Mouse (Mus musculus) kidney, postnatal 4 days (tissue): ENCODE measurements around the gene Otx2.
"Not testable (repeated sequence)": the region's sequence is repeated elsewhere in the genome, so short reads cannot be mapped to it uniquely, and the experiment has no call there.

Experiments
- DNase-seq, 2 experiments: peaks; one replicate each; pipeline ENCODE4 v3.0.0; 2021; ENCODE audit warnings: mixed read lengths in 2 of 2

The Otx2 gene

GRCm38 (mm10) chr14:48653676-48654510 is 19.7 kb downstream of the Otx2 start:
- no peak for DNase-seq

- no peak for DNase-seq
These were observed 20.5 kb downstream of the Otx2 start for GRCm38 (mm10) chr14:48653081-48653480.

- no peak for DNase-seq
These were observed 21.4 kb downstream of the Otx2 start for GRCm38 (mm10) chr14:48652256-48652655.

GRCm38 (mm10) chr14:48651471-48652211 is 22.0 kb downstream of the Otx2 start:
- no peak for DNase-seq

- DNase-seq: no peak
These were observed 31.9 kb downstream of the Otx2 start for GRCm38 (mm10) chr14:48641462-48642395.

GRCm38 (mm10) chr14:48633141-48633540 is 40.5 kb downstream of the Otx2 start:
- no peak for DNase-seq

GRCm38 (mm10) chr14:48632335-48632734 is 41.3 kb downstream of the Otx2 start:
- DNase-seq: no peak

GRCm38 (mm10) chr14:48631486-48631885 is 42.1 kb downstream of the Otx2 start:
- no peak for DNase-seq

- no peak for DNase-seq
These were observed 44.2 kb downstream of the Otx2 start for GRCm38 (mm10) chr14:48629404-48629803.

- no peak for DNase-seq
These were observed 47.3 kb downstream of the Otx2 start for GRCm38 (mm10) chr14:48626271-48626670.

- no peak for DNase-seq
These were observed 48.3 kb downstream of the Otx2 start for GRCm38 (mm10) chr14:48625331-48625694.

GRCm38 (mm10) chr14:48624596-48625330 is 48.9 kb downstream of the Otx2 start:
- peak; percentile 10 to 16 for DNase-seq

- DNase-seq: not testable (repeated sequence)
These were observed 50.9 kb downstream of the Otx2 start for GRCm38 (mm10) chr14:48622726-48623125.

GRCm38 (mm10) chr14:48616361-48616760 is 57.3 kb downstream of the Otx2 start:
- DNase-seq: no peak

- no peak for DNase-seq
These were observed 64.8 kb downstream of the Otx2 start for GRCm38 (mm10) chr14:48608641-48609310.
